Mouse (Mus musculus) sigmoid colon, adult 10 weeks (tissue): ENCODE measurements around the gene Myo16. TPM values are rescaled to one million over a fixed set of nuclear protein-coding genes. Genes with fewer than 3 reads are reported as not detected.

Source experiments
- polyA plus RNA-seq: library from polyadenylated mRNA; stranded (reverse); fragments of 350-450 nt; fragmentation: Illumina TruSeq; extraction: RNeasy Lipid Tissue Mini Kit (QIAGEN cat#74804); gene quantifications from one replicate; pipeline ENCODE4 v1.2.3, GENCODE M21; 2014; ENCODE audit warnings: low read depth, low replicate concordance

Gene Myo16
- polyA plus RNA-seq: 0.09 TPM

DNA sequence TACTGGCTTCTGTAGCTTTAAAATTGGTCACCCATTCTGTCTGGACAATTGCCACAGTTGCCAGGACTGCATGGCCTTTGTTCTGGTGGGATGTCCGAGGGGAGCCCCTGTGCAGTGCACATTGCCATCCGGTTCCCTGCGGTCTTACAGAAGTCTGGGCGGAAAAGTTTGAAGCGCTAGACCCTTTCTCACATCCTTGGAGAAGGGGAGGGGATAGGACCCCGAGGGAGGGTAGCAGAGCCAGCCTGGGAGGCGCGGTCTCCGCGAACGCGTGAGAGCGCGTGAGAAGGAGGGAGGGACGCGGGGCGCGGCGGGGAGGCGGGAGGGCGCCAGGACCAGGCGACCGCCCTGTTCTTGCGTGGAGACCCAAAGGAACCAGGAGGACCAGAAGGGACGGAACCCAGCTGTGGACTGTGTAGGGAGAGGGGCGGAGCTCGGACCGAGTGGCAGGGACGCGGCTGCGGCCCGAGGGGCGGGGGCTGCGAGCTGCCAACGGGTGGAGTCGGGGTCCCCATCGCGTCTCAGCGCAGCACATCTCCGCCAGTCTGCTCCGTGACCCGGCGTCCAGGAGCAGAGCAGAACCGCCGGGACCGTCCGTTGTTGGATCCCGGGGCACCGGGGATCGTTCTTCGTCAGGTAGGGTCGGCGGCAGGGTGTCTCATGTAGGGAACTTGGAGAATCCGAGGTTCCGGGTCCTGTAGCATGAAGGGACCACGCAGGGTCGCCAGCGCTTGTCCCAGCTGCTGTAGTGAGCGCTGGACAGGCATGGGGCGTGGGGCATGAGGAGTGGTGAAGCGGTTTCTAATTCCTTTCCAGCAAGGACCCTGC, at the start of gene Myo16:
Myo16 (plus strand) TSS at position 301 of the 828 bp plus-strand sequence.

Other genes with a start within 250 kb of the Myo16 start
- 17.6 TPM for gene Lig4, start 176.2 kb upstream of the Myo16 start, polyA plus RNA-seq
- 83.8 TPM for gene Abhd13, start 176.2 kb upstream of the Myo16 start, polyA plus RNA-seq
- gene Tnfsf13b, start 147.4 kb upstream of the Myo16 start, polyA plus RNA-seq: 9.6 TPM